Mouse (Mus musculus) kidney, postnatal 14 days (tissue): Measurements from ENCODE around the gene Snapc2.
A peak's percentile ranks its signal among the peaks of the same experiment; 100 is the strongest.
"Not testable (repeated sequence)": the region's sequence is repeated elsewhere in the genome, so short reads cannot be mapped to it uniquely, and the experiment has no call there.

ENCODE experiments used
- DNase-seq: peaks from one replicate; pipeline ENCODE4 v3.0.0; 2022; ENCODE audit warnings: mixed read lengths

The Snapc2 gene

DNA sequence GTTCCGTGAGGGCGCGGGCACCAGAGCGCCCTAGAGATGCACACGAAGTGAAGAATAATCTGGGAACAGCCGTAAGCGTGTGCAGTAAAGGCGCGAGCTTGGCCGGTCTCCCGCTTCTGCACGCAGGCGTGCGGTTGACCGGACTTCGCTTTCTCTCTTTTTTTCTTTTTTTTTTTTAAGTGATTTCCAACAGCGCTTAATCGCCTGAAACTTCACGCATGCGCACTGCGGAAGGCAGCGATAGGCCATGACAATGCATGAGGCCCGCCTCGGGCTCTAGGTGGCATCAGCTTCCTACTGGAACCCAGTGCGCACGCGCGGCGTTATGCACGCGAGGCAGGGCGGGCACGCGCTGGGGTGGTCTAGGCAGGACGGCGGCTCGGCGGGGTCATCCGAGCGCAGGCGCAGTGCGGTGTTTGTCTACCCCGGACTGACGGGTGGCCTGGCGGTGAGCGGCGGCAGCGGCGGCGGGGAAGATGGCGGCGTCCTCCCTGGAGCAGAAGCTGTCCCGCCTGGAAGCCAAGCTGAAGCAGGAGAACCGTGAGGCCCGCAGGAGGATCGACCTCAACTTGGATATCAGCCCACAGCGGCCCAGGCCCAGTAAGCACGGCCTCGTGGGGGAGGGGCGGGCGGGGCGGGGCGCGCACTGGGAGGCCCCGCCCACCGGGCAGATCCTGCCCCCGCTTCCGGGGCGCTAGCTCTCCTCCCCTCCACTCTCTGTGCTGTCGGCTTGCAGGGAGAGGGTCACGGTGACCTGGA lies 14.3 kb upstream of the Snapc2 start, which contains the start of the genes Map2k7 and Gm49320:
Gene Map2k7 (plus strand): TSS at position 307 of the 759 bp plus-strand sequence.
Gene Gm49320 (plus strand): TSS at position 432 of the 759 bp plus-strand sequence.
- DNase-seq = peak; percentile 100

DNA sequence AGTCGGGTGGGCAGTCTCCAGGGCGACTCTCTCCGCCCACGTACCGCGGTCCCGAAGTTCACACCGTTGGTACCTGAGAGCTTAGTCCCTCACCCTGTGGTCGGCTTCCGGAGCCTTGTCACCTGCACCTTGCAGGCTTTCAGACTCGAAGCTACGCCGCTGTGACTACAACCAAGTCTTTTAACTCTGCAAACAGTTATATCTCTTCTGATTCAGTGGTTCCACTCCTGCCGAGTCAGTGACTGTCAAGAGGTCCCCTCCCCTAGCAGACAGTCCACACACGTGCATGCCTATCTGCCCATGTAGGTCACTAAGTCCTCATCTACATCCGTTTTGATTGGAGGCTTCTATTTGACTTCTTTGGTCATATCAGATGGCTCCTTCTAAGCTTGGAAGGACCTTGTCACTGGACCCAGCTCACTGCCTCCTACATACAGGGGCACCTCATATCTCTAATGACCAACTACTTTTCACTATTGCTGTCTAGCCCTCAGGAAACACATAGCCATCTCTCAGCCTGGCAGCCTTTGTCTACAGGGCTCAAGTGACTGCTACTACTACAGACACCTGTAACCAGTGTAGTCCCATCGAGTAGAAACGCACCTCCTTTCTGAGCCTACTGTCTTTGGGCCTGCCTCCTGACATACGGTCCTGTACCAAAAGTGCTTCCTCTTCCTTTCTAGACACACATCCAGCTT lies 13.5 kb upstream of the Snapc2 start:
- no peak for DNase-seq

DNA sequence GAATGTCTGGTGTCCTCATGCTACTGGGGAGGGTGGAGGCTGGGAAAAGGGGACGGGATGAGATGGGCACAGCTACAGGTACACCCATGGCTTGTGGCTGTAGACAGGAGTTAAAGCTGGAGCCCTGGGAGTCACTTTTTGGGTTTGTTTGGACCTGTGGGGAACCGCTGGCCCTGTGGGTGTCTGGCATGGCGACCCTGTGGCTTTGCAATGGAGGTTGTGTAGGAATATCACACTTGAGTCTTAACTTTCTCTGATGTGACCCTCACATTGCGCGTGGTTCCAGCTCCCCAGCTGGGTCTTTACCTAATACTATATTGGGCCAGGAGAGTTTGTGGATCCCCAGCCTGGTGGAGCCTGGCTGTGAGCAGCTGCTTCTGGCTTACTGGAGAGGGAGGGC lies 7.8 kb upstream of the Snapc2 start:
- DNase-seq = no peak

DNA sequence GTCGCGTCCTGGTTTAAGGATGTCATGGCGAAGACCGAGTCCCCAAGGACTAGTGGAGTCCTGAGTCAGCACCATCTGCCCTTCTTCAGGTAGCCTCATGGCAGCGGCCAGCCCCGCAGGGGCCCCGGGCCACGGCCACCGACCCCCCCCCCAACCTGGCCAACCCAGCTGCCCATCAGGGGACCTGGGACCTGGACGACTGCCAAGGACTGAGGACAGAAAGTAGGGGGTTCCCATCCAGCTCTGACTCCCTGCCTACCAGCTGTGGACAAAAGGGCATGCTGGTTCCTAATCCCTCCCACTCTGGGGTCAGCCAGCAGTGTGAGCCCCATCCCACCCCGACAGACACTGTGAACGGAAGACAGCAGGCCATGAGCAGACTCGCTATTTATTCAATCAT lies 7.1 kb upstream of the Snapc2 start:
- no peak for DNase-seq

DNA sequence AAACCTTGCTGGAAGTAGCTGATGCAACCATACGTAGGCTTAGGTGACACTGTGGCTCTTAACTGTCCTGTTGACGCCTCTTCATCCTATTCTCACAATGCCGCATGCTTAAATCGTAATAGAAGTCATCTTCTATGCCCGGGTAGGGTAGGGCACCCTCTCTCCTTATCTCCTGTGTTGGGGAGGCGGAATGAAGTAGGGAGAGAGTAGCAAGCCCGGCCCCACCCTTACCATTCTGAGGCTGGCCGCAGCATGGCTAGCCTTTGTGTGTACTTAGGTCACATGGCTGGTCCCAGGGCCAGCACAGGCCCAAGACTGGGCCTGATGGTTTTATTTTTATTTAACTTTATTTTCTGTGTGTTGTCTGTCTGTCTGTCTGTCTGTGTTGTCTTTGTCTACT lies 5.6 kb upstream of the Snapc2 start:
- DNase-seq = no peak

DNA sequence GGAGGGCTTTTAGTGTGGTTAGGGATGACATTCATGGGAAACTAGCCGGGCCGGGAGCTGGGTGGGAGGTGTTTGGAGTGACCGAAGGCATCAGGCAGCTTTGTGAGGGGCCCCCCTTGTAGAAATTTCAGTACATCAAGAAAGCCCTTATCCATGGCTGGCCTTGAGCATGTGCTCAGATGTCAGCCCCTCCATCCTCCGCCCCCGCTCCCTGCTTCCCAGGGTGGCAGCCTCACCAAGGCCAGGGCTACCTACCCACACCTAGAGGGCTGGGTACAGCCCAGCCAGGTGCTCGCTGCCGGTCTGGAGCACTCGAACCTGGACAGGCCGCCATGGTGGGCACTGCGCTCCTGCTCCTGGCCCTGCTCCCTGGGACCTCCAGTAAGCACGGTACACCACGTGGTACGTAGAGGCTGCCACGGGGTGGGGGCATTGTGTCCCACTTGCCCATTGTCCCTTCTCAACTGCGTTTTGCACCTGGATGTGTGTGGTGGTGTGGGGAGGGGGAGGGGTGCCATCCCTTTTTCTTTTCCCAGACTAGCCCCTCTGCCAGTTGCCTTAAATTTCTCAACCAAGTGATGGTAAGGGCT lies 4.8 kb upstream of the Snapc2 start, which contains the start of gene Tgfbr3l:
Gene Tgfbr3l (plus strand): TSS at position 264 of the 590 bp plus-strand sequence.
- no peak for DNase-seq

DNA sequence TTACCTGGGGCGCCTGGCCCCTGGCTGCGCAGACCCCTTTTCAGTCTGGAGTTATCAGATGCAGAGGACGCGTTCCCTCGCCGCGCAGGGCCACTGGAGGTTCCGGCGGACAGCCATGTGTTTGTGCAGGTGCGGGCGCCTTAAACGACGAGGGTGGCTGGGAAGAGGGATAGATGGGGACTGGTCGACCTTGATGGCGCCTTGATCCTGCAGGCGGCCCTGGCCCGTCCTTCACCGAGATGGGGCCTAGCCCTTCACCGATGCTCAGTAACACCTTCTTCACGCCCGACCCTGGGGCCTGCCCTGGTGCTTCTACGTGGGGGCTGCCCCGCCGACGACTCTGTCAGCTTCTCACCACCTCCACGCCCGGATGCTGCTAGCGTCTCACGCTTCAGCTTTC lies 3.7 kb upstream of the Snapc2 start:
- DNase-seq = peak; percentile 31

DNA sequence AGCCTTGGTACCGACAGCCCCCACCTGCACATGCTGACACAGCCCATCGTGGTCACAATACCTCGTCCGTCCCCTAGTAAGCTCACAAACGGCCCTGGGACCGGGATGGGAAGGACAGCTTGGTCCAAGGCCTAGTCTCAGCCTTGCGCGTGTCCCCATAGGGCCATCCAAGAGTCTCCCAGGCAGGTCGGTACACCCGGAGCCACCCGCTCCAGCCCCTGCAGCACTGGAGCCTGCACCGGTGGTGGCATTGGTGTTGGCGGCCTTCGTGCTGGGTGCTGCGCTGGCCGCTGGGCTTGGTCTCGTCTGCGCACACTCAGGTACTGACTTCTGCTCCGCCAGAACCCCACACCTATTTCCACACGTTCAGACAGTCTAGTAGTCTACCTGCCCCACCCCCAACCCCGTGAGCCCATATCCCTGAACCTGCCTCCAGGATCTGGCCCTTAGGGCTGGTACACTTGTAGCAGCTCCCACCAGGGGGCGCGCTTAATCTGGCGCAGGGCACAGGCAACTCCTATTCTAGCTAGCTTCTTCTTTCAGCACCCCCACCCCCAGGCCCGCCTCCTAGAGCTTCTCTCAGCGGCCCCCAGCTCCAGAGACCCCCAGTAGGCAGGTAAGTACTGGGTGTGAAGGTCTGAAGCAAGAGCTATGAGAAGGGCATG lies 2.4 kb upstream of the Snapc2 start:
- peak; percentile 84 for DNase-seq

DNA sequence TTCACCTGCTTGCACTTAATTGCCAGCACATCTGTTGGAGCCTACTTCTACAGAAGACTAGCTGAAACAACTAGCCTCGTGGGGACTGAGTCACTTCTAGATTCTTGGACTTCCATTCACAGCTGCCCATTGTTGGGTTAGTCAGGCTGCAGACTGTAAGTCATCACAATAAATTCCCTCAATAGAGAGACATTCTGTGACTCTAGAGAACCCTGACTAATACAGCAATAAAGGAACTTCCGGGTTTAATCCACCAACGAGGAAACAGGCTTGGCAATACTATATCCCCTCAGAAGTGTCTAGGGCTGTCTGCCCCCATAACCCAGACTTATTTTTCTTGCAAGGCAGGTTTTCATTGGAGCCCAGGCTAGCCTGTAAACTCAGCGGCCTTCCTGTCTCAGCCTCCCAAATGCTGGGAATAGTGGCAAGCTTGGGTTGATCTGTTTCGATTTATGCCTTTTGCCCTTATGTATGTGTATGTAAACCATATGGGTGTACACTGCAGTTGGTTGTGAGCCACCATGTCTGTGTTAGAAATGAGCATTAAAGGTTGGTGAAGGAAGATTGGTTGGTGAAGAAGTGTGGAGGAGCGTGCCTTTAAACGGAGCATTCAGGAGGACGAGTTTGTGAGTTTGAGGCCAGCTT lies 642 bp upstream of the Snapc2 start:
- no peak for DNase-seq

DNA sequence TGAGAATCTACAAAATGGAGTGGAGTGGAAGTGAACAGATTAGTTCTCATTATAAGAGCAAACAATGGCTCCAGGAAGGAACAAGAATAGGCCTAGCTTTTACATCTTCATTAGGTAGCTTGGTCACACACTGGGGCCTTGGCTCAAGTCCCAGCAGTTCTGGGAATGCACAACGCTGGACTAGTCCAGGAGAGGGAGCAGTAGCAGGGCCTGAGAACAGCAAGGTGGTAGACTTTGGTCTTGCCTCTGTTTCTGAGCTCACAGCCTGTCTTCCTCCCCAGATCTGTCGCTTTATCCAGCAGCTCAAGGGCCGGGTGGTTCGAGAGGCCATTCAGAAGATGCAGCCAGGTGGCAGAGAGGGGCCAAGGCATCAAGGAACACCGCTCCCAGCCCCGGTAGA lies 1.1 kb downstream of the Snapc2 start:
- DNase-seq = peak; percentile 85

DNA sequence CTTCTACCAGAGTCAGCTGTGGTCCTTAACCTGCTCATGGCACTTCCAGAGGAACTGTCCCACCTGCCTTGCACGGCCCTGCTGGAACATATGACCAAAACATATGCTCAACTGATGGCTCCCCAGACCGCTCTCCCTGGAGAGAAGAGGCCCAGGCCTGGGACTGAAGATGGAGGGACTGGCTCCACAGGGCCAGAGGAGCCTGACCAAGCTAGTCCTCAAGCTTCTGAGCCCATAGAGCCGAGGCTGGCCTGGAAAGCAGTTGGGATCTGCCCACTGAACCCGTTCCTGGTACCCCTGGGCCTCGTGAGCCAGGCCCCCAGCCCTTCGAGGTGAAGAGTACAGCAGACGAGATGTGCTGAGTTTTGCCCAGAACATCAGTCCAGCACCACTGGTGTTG lies 2.6 kb downstream of the Snapc2 start:
- not testable (repeated sequence) for DNase-seq

DNA sequence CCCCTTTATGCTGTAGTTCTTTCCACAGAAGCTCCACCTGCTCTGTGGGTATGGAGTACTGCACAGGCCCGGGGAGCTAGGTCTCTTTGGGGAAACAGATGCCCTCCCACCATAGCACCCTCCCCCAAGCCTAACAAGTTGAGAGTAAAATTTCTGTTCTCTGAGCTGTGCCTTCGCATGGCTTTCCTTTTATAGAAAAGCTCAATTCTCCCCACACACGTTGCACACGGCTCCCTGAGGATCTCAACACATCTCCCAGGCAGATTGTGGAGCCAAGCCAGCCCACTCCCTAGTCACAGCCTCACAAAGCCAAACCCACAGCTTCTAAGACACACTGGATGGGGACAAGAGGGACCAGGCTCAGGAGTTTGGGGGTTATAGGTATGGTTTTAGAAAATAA lies 4.0 kb downstream of the Snapc2 start:
- no peak for DNase-seq

DNA sequence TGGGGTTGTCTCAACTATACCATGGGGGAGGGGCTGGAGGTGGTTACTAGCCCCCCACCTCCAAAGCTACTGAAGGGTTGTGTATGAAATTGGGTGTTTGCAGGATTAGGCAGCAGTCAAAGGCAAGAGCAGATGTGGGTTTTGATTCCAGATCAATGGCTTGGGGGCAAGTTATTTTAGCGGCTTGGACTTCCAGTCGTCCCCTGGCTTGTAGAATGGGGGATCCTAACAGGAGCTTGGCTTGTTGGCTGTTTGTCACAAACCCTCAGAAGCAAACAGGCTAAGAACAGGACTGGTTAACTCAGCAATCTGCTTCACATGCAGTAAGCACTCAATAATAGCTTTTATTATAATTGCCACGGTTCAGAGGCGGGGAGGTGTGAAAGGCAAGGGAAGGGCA lies 4.5 kb downstream of the Snapc2 start:
- DNase-seq = no peak

DNA sequence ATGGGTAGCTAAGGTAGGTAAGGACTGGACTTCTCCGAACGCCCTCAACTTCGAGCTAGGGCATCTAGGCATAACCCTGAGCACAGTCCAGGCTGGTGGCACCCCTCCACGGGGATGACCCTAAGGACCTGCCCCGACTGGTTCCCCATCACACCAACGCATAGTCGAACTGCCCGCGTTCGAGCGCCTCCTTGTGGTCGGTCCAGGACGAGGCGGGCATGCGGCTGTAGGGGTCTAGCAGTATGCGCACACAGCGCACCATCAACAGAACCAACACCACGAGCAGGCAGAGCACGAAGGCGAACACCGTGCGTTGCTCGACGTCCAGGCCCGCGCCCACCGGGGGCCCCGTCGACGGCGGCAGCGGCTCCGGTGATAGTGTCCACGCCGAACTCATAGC lies 5.4 kb downstream of the Snapc2 start:
- peak; percentile 75 for DNase-seq

DNA sequence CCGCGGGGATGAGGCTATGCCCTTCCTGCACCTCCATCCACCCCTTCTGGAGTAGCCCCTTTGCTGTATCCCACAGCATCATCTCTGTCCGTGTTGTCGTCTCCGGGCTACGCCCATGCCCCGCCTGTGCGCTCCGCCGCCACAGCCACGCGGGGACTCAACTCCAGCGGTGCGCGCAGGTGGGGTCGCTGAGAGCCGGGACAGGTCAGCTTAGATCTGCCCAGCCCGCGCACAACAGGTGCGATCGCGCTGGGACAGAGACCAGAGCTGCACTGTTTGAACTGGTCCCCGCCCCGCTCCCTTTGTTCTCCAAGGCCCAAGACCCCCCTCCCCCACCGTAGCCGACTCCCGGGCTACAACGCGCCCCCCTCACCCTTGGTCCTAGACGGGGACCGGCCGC lies 5.8 kb downstream of the Snapc2 start:
- no peak for DNase-seq

DNA sequence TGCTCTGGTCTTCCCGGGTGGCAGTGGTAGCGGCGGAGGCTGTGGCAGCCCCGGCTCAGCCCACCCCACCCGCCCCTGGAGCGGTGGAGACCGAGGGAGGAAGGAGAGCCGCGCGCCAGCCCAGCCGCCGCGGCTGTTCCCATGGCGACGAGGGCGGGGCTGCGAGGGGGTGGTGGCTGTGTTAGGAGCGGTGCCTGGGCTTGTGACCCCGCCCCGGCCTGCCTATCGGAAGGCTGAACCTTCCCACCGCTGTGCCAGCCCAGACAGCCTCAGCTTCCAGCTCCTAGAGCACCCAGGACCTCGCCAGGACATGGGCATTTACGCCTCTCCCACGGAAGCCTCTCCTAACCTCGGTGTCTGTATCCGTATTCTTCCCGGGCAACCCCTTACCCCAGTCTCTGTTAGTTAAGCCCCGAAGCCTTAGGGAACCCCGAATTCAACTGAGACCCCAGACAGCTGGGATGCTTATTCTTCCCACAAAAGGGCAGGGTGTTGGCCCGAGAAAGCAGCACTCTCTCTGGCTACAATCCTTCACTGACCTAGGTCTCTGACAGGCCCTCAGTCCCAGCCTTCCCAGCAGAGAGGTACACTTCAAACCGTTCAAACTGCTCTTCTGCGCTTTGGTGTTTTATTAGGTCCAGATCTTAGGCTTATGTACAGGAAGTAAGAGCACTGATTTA lies 6.4 kb downstream of the Snapc2 start, which contains the start of gene Ctxn1:
Gene Ctxn1 (minus strand): TSS at position 150 of the 680 bp plus-strand sequence.
- DNase-seq = peak; percentile 97

DNA sequence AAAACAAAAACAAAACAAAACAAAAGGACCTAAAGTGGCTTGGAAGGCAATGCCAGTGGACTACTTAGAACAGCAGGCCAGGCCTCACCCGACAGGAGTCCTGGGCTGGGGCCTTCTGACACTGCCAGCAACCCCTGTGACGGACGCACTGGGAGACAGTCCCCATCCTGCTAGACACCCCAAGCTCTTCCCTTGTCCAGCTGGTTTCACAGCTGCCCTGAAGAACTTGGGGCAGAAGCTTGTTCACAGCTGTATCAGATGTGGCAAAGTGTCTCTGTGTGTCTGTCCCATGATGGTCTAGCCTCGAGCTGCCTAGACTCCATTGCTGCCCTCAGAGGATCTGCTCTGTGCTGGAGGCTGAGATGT lies 6.9 kb downstream of the Snapc2 start:
- no peak for DNase-seq

DNA sequence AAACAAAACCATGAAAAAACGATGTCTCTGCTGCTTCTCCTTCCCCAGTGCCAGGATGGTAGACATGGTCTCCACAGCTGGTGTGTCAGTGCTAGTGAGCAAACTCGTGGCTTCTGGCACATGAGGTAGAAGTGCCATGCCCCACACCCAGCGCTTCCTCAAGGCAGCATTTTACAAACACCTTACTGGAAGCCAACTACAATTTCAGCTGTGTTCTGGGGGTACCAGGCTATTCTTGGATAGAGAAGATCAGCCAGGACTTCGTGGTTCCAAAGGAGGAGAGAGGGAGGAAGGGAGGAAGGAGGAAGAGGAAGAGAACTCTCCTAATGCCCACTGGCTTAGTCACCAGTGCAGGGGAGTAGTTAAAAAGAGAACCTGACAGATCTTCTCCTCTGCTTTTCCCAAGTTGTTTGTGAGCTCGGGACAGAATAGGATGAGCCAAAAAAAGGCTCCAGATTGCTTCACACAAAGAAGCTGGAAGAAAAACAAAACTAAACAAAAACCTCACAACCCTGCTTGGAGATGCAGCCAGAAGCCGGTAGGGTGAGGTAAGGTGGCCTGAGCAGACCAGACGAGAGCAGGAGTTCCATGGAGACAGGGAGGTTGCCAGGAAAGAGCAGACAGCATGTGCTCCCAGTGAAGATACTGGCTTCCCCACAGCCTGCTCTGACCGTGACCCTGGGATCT lies 10.4 kb downstream of the Snapc2 start:
- no peak for DNase-seq

DNA sequence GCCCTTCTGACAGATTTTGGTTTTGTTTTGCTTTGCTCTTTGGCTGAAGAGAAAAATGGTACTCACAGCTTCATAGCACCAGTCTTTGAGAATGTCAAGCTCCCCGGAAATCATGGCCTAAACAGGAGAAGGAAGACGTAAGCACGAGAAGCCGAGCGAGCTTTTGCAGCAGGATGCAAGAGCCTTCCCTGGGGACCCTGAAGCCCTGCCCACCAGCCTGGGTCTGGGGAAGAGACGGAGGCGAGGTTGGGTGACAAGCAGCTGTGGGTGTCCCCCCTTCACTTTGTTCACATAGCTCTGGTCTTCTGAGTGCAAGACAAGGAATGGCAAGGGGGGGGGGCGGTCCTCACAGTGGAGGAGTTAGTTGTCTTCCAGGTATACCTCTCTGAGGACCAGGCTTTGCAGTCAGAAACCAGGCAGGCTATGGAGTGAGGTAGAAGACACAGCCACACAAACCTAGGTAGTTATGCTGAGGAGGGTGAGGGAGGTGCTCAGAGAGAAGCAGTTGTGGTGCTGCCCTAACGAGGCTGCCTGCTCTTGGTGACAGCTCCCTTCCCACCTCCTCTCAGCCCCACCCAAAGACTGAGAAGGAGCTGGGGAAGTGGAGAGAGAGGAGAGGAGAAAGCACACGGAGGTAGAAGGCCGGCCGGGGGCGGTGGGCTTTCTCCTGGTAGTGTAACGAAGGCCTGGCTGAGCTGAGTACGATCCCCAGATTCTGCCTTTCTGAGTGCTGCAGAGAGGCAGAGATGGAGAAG lies 12.5 kb downstream of the Snapc2 start:
- DNase-seq = no peak

DNA sequence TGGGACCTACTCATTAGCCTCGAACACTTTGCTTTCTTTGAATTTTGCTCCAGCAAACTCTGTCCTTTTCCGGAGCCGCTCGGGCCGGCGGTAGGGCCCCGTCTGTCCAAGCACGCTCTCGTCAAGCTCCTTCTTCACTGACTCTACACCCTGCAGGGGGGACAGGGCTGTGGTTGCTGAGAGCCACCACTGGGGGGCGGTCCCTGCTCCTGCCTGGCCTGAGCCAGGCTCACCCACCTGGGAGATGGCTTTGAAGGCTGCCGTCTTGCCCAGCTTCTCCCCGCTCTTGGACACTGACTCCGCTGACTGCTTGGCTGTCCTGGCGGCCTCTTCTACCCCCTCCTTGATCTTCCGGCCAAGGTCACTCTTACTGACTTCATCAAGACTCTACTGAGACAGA lies 14.7 kb downstream of the Snapc2 start:
- peak; percentile 27 for DNase-seq

DNA sequence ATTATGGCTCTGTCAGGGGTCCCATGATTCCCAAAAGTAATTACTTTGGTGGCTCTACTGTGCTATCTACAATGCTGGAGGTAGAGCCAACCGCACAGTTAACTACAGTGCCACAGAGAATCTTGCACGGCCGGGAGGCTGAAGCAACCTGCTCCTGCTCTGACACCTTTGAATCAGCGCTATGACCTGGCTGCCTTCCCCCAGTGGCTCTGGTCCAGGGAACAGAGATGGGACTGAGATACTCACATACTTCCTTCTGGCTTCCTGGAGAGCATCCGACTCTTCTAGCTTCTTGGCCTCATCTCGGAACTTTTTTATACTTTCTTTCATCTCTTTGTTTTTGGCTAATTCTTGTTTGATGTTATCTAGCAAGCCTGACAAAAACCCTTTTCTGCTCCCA lies 16.7 kb downstream of the Snapc2 start:
- DNase-seq = no peak
